Mouse (Mus musculus) liver, embryonic 13.5 days (tissue): ENCODE results near the gene Oprm1. TPM values are rescaled to one million over a fixed set of nuclear protein-coding genes. Genes with fewer than 3 reads are reported as not detected.

Experiments
- ATAC-seq: fragments of 200-750 bp; cut with Nextera tagmentation; 2 replicates; pipeline ENCODE4 v1.8.0; 2017; ENCODE audit warnings: low read depth, mild to moderate bottlenecking, moderate number of reproducible peaks, moderate library complexity
- DNase-seq: peaks from one replicate; pipeline ENCODE4 v3.0.0; 2022
- H3K27ac ChIP-seq: fragments of 300-500 bp; sonication (generic); 2 replicates; pipeline ENCODE4 v1.5.1; 2015; ENCODE audit warnings: moderate library complexity, mild to moderate bottlenecking, inconsistent platforms
- H3K27me3 ChIP-seq: fragments of 300-500 bp; sonication (generic); 2 replicates; pipeline ENCODE4 v1.6.1; 2015; ENCODE audit warnings: mild to moderate bottlenecking, inconsistent platforms
- H3K36me3 ChIP-seq: fragments of 300-500 bp; sonication (generic); 2 replicates; pipeline ENCODE4 v1.6.1; 2015; ENCODE audit warnings: mild to moderate bottlenecking, inconsistent platforms
- H3K4me1 ChIP-seq: fragments of 300-500 bp; sonication (generic); replicated peaks from 2 replicates; pipeline ENCODE4 v1.6.1; 2015; ENCODE audit warnings: inconsistent platforms
- H3K4me2 ChIP-seq: fragments of 300-500 bp; sonication (generic); 2 replicates; pipeline ENCODE4 v1.6.1; 2015; ENCODE audit warnings: inconsistent platforms, mild to moderate bottlenecking, moderate library complexity
- H3K4me3 ChIP-seq: fragments of 300-500 bp; sonication (generic); replicated peaks from 2 replicates; pipeline ENCODE4 v1.5.1; 2015; ENCODE audit warnings: mild to moderate bottlenecking, inconsistent platforms
- H3K9ac ChIP-seq: fragments of 300-500 bp; sonication (generic); 2 replicates; pipeline ENCODE4 v1.6.1; 2015; ENCODE audit warnings: mild to moderate bottlenecking, inconsistent platforms
- H3K9me3 ChIP-seq: fragments of 300-500 bp; sonication (generic); replicated peaks from 2 replicates; pipeline ENCODE4 v1.6.1; 2016; ENCODE audit warnings: inconsistent platforms
- WGBS: fragments of 180-500 bp; shearing (Covaris S2); methylation state at CpG from one replicate; pipeline ENCODE4 v1.1.7; 2015; ENCODE audit not compliant: insufficient replicate concordance; 5-methylcytosine and 5-hydroxymethylcytosine counted together
- polyA plus RNA-seq: library from polyadenylated mRNA; unstranded; fragments of >200 nt; fragmentation: Nextera tagmentation; extraction: Ambion mirVana; gene quantifications from 2 replicates; pipeline ENCODE4 v1.2.1, GENCODE M21; 2015

Oprm1 gene
- polyA plus RNA-seq, 1 experiment from 2014 or later, result not detected

DNA sequence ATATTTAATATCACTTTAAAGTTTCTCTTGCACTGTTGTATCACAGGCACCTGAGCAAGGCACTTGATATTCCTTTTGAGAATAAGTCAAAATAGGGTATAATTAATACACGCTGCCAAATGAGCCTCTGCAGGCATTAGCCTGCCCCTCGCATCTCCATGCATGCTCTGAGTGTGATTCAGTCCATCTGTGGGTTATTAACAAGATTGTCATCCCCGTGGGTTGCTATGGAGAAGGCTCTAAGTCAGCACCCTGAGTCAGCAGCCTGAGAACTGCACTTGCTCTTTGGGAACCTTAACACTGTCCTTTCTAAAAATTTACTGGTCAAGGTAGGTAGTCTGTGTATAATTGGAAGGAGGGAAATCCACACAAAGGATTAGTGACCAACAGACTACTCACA, 176.5 kb downstream of the Oprm1 start:
- Histone ChIP-seq H3K4me2 (no peak overlapping the region), H3K36me3 (no peaks in the 10 kb centered on the region), H3K4me3 (no peak overlapping the region), H3K9me3 (no peaks in the 10 kb centered on the region), H3K4me1 (no peaks in the 10 kb centered on the region), H3K9ac (no peak overlapping the region), H3K27me3 (no peaks in the 10 kb centered on the region), H3K27ac (no peak overlapping the region)
- no peak for ATAC-seq
- no peak for DNase-seq
- 59% methylated on average over 3 of the region's 3 CpGs for WGBS

DNA sequence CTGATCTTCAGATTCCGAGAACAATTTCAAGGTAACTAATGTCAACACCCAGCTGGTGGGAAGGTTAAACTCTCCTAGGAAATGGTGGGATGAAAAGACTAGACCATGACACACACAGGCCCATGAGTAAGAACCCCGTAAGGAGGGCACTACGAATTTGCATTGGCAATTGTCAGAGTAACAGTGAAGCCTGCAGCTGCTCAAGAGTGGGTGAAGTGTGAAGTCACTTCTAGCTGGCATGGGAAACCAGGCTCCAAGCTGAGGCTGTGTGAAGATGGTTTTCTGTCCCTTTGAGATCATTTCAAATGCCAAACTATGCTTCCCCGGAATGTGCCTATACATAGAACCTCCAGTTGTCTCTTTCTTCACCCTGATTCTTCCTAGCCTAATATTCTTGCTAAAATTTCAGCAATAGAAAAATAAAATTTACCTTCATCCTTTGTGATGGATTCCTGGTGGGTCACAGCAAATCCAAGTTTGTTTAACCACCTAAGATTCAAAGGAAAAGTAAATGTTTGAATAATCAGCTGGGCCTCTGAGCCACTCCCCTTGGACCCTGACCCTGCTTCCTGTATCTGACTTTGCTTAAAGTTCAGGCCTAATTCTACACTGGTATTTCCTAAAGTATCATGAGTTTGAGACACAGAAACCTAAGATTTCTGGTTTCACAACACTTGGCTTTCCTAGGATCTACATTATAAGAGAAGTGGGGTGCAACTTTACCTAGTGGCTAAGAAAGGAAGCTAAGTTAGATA, 178.5 kb downstream of the Oprm1 start:
- ATAC-seq (no peak), DNase-seq (no peak)
- WGBS, result 56% methylated on average over 4 of the region's 4 CpGs

DNA sequence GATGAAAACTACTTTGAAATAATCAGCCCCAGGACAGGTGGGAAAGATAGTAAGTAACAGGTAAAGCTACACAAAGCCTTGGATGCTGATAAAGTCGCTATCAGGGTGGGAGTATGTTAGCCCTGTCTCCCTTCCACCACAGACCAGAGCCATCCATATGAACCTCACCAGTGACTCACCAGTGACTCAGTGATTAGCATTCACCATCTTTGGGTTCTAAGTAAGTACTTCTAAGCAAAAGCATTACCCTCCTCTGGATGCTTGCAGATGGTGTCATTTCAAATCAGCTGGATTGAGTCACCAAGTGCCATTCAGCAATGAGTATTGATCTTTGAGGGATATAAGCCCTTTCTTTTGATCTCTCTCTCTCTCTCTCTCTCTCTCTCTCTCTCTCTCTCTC, 194.8 kb downstream of the Oprm1 start:
- no peak for DNase-seq
- H3K27ac ChIP-seq, result no peak overlapping the region
- 31% methylated on average over 1 of the region's 1 CpGs for whole genome bisulfite sequencing
- ATAC-seq, result no peak
- no peaks in the 10 kb centered on the region for H3K9me3 ChIP-seq
- no peak overlapping the region for H3K9ac ChIP-seq
- H3K4me1 ChIP-seq, result no peaks in the 10 kb centered on the region
- H3K27me3 ChIP-seq, result no peaks in the 10 kb centered on the region
- no peak overlapping the region for H3K4me3 ChIP-seq
- no peak overlapping the region for H3K4me2 ChIP-seq
- H3K36me3 ChIP-seq, result no peaks in the 10 kb centered on the region

More for the DNA sequence above, 178.5 kb downstream of the Oprm1 start:
- no peak overlapping the region for H3K4me3 ChIP-seq
- no peak overlapping the region for H3K27ac ChIP-seq
- H3K4me1 ChIP-seq, result no peaks in the 10 kb centered on the region
- no peaks in the 10 kb centered on the region for H3K36me3 ChIP-seq
- no peak overlapping the region for H3K9ac ChIP-seq
- H3K9me3 ChIP-seq, result no peaks in the 10 kb centered on the region
- H3K27me3 ChIP-seq, result no peaks in the 10 kb centered on the region
- no peak overlapping the region; the same call in 1 of the 2 replicates for H3K4me2 ChIP-seq

DNA sequence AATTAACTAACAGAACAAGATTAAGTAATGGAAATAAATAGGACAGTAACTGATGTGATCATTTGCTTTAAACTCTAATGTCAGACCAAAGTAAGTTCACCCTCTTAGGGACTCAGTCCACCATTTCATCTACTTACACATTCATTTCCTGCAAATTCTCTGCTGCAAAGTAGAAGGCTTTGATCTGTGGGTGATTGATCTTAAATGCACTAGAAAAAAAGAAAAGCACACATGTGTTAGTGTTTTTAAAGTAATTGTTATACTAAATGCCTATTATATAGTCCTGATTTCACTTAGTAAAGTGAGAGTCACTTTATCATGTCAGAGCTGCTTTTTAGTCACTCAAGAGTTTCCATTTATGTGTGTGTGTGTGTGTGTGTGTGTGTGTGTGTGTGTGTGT, 196.2 kb downstream of the Oprm1 start:
- no peaks in the 10 kb centered on the region for H3K27me3 ChIP-seq
- H3K27ac ChIP-seq, result no peak overlapping the region
- H3K4me3 ChIP-seq, result no peak overlapping the region
- DNase-seq (no peak), ATAC-seq (no peak)
- no peak overlapping the region for H3K4me2 ChIP-seq
- H3K9me3 ChIP-seq, result no peaks in the 10 kb centered on the region
- no peaks in the 10 kb centered on the region for H3K36me3 ChIP-seq
- no peak overlapping the region for H3K9ac ChIP-seq
- H3K4me1 ChIP-seq, result no peaks in the 10 kb centered on the region

DNA sequence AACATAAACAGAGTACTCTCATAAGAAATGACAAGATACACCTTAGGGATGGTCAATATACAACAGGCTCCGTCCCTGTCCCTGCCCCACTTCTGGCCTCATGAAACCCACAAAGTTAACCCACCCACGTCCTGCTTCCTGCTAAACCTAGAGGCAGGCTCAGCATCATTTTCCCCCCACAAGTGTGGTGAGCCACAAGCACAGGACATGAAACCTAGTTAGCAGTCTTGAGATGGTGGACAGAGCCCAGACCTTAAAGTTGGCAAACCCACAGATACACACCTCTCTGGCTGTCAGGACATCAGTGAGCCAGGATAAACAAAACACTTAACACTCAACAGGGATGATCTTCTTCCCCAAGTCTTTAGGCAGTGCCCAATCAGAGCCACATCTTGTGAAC, 198.1 kb downstream of the Oprm1 start:
- no peak overlapping the region for H3K4me2 ChIP-seq
- DNase-seq (no peak), ATAC-seq (no peak)
- no peaks in the 10 kb centered on the region for H3K9me3 ChIP-seq
- no peak overlapping the region for H3K27ac ChIP-seq
- no peak overlapping the region for H3K4me3 ChIP-seq
- H3K9ac ChIP-seq, result no peak overlapping the region
- H3K27me3 ChIP-seq, result no peaks in the 10 kb centered on the region
- H3K4me1 ChIP-seq, result no peaks in the 10 kb centered on the region
- no peaks in the 10 kb centered on the region for H3K36me3 ChIP-seq
- 24% methylated on average over 2 of the region's 2 CpGs for WGBS

DNA sequence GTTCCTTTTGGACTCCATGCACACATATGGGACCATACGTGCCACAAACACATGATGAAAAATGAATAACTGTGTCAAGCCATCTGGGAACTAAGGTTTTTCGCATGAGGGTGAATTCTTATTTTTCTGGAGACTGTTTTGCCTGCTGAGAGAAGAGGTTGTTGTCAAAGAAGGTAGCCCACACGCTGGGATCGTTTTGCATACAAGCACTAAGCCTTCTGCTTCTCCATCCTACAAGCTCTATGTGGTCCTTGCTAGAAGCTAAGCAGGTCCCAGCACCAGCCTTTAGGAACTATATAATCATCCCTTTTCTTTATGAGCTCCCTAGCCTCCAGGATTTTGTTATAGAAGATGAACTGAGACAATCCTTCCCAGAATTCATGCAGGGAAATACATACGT, 200.5 kb downstream of the Oprm1 start:
- Histone ChIP-seq H3K4me3 (no peak overlapping the region), H3K27me3 (no peaks in the 10 kb centered on the region), H3K9me3 (no peaks in the 10 kb centered on the region), H3K36me3 (no peaks in the 10 kb centered on the region), H3K4me2 (no peak overlapping the region), H3K4me1 (no peaks in the 10 kb centered on the region), H3K27ac (no peak overlapping the region), H3K9ac (no peak overlapping the region)
- DNase-seq (no peak), ATAC-seq (no peak)
- 63% methylated on average over 5 of the region's 5 CpGs for WGBS

DNA sequence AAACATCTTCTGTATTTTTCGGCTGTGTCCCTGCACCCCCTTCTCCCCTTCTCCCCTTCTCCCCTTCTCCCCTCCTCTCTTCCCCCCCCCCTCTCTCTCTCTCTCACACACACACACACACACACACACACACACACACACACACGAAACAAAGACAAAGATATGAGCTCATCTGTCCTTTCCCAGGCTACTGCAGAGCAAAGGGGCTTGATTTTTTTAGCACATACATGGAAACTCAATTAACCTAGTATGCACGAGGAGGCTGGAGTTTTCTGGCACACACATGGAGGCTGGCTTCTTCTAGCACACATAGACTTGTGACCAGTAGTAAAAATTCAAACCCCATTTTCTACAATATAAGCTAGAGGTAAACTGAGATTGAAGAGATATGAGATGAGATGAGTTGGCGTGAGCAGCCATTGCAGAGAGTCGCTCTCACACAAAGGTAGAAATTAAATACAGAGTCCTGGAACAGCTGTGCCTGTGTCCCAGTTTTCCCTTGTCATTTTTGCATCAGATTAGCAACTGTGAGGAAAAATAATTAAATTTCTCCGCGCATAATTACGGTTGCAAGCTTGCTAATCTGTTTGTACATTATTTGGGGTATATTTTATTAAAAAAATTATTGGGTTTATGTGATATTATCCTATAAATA, 209.4 kb downstream of the Oprm1 start:
- Histone ChIP-seq H3K36me3 (no peaks in the 10 kb centered on the region), H3K4me3 (no peak overlapping the region), H3K4me1 (no peaks in the 10 kb centered on the region), H3K27ac (no peak overlapping the region), H3K9ac (no peak overlapping the region), H3K9me3 (no peaks in the 10 kb centered on the region), H3K27me3 (no peaks in the 10 kb centered on the region), H3K4me2 (no peak overlapping the region)
- 53% methylated on average over 8 of the region's 8 CpGs for WGBS
- DNase-seq (no peak), ATAC-seq (no peak)

DNA sequence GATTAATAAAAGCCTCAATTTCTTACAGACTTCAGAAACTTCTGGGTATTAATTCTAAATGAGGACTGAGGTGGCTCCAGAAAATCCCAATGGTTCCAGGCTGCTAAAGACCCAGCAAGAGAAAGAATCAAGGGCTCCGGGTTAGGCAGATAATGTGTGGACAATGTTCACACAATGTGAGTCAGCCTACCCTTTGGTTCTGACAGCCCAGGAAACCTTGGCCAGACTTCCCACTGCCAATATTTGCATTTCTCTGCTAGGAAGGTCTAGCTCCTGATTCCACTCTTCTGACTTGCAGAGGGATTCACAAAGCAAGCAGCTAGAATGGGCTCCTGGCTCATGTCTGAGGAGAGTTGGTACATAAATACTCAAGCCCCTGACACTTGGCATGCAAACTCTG, 210.0 kb downstream of the Oprm1 start:
- Histone ChIP-seq H3K4me1 (no peaks in the 10 kb centered on the region), H3K27me3 (no peaks in the 10 kb centered on the region), H3K4me3 (no peak overlapping the region), H3K9me3 (no peaks in the 10 kb centered on the region), H3K4me2 (no peak overlapping the region), H3K36me3 (no peaks in the 10 kb centered on the region), H3K9ac (no peak overlapping the region), H3K27ac (no peak overlapping the region)
- WGBS, result 41% methylated on average over 1 of the region's 1 CpGs
- DNase-seq (no peak), ATAC-seq (no peak)

DNA sequence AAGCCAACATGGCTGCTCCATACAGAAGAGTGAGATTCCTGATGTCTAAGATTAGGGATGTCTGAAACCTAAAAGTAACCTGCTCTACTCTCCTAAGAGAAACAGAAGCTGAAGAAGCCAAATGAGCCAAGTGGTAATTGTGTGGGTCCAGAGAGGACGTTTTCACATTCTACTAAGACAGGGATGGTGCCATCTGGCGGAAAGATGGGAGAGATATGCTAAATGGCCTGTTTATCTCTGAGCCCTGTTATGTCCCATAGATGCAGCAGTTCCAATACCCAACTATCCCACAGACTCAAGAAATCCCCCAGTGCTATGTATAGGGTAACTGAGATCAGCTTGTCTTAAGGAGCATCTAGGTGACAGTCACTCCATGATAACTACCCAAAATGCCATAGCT, 219.5 kb downstream of the Oprm1 start:
- no peak overlapping the region for H3K27ac ChIP-seq
- H3K4me3 ChIP-seq, result no peak overlapping the region
- no peak overlapping the region for H3K9ac ChIP-seq
- ATAC-seq (no peak), DNase-seq (no peak)
- H3K36me3 ChIP-seq, result no peaks in the 10 kb centered on the region
- no peaks in the 10 kb centered on the region for H3K4me1 ChIP-seq
- H3K27me3 ChIP-seq, result no peaks in the 10 kb centered on the region
- WGBS, result 49% methylated on average over 2 of the region's 2 CpGs
- no peaks in the 10 kb centered on the region for H3K9me3 ChIP-seq
- no peak overlapping the region for H3K4me2 ChIP-seq

DNA sequence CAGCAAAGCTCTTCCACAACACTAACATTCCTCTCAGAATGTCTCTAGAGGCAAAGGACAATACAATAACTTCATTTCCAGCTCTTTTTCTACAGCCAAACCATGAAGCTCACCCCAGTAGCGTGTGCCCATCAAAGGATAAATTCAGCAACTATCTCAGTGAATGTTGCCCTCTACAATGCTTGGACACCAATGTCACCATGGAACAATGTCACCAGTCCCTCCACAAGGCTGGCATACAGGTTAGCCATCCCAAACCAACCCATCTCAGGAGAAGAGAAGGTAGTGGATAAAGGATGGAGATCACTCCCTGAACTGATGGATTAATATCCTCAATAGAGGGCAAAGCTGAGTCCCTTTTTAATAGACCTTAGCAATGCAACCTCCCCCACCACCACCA, 220.4 kb downstream of the Oprm1 start:
- Histone ChIP-seq H3K4me1 (no peaks in the 10 kb centered on the region), H3K27ac (no peak overlapping the region), H3K9me3 (no peaks in the 10 kb centered on the region), H3K4me3 (no peak overlapping the region), H3K4me2 (no peak overlapping the region), H3K9ac (no peak overlapping the region), H3K36me3 (no peaks in the 10 kb centered on the region), H3K27me3 (no peaks in the 10 kb centered on the region)
- 68% methylated on average over 1 of the region's 1 CpGs for WGBS
- ATAC-seq (no peak), DNase-seq (no peak)

DNA sequence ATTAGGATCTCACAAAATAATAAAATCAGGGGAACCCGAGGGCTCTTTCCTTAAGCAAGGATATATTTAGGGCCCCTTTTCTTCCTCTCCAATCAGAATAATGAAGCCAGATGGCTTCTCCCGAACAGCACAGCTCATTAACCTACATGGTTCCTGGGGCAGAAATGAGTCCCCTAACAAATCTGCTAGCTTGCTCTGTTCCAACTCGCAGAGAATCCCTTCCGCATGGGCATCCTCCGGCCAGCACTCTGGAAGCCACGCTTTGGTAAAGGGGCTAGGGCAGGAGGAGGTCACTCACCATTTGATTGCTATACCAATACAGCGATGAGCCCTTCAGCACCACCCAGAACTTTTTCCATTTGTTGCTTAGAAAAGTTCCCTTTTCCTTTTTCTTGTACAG, 220.9 kb downstream of the Oprm1 start:
- 59% methylated on average over 7 of the region's 7 CpGs for WGBS
- no peaks in the 10 kb centered on the region for H3K9me3 ChIP-seq
- ATAC-seq, result no peak
- H3K36me3 ChIP-seq, result no peaks in the 10 kb centered on the region
- DNase-seq, result no peak
- no peak overlapping the region for H3K27ac ChIP-seq
- no peak overlapping the region for H3K4me2 ChIP-seq
- no peaks in the 10 kb centered on the region for H3K27me3 ChIP-seq
- H3K4me3 ChIP-seq, result no peak overlapping the region
- no peak overlapping the region for H3K9ac ChIP-seq
- H3K4me1 ChIP-seq, result no peaks in the 10 kb centered on the region

DNA sequence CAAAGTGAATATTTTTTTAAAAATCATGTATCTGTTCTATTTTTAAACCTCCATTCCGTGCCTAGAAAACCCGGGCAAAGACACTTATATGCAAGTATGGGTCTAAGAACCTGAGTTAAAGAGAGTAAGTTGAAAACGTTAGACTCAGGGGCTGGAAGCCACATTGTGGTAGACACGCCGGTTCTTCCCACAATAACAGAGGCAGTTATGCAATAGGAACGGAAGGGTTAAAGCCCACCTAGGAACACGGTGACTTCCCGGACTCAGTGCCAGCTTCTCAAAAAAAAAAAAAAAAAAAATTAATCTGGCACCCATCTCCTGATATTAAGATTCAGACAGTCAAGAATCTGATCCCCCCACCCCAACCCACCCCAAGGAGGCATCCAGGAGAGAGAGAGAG, 221.5 kb downstream of the Oprm1 start:
- H3K9me3 ChIP-seq, result no peaks in the 10 kb centered on the region
- H3K4me3 ChIP-seq, result no peak overlapping the region
- WGBS, result 13% methylated on average over 8 of the region's 8 CpGs
- H3K36me3 ChIP-seq, result no peaks in the 10 kb centered on the region
- H3K9ac ChIP-seq, result no peak overlapping the region
- 0 out of 2 replicates have a peak overlapping the region, but pooled peaks have one; percentile 14 for H3K4me2 ChIP-seq
- no peaks in the 10 kb centered on the region for H3K4me1 ChIP-seq
- DNase-seq (no peak), ATAC-seq (no peak)
- H3K27ac ChIP-seq, result no peak overlapping the region
- H3K27me3 ChIP-seq, result no peaks in the 10 kb centered on the region
